Mouse (Mus musculus): ENCODE data around the gene Col24a1. TPM values are rescaled to one million over a fixed set of nuclear protein-coding genes. Genes with fewer than 3 reads are reported as not detected.
A peak's percentile ranks its signal among the peaks of the same experiment; 100 is the strongest.

Col24a1 gene
- total RNA-seq, 2 experiments from 2014 or later = 0.05 TPM; not detected in 1

DNA sequence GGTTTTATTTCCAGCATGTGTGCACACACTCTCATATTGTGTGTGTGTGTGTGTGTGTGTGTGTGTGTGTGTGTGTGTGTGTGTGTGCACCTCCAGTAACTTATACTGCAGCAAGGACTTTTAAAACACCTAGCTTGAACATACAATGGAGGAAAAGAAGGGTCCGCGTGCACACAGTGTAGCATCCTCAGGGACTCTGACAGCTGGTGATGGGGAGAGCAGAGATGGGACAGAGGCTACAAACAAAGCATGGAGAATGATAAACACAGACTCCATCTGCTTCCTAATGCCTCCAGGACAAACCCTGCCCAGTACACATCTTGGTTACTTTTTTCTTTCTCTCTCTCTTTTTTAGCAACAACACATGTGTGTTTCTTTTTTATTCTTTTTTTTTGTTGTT, 171.5 kb downstream of the Col24a1 start:
- DNase-seq = no peak

DNA sequence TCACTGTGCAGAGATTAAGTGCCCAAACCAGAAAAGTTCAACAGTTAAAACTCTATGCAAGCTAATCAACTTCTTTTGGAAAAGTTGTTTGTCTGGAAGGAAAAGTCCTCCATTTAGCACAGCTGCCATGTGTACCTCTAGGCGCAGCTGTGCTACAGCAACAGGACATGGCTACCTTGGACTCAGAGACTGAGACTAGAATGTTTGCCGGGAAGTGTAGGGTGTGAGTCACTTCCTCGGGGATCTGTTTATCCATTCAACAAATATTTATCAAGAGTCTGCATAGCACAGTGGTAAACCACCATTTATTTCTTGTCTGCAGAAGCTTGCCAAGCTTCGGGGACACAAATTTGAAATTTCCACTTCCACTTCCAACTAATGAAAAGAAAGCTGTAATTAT, 178.8 kb downstream of the Col24a1 start:
- peak in 1 of 2 experiments; percentile 49 for DNase-seq

DNA sequence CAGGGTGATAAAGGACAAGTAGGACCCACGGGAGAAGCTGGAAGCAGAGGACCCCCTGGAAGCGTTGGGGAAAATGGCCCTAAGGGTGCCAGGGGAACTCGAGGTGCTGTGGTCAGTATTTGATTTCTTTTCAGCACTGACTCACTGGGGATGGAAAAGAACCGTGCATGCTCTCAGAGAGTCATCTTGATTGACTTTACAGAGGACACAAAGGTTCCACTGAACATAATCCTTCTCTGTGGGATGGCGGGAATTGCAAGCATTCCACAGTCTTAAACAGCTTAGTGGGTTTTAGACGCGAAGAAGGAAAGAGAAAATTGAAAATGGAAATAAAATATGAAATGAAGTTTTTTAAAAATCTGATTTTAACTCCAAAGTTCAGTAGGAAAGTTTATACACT, 181.9 kb downstream of the Col24a1 start:
- no peak for DNase-seq

DNA sequence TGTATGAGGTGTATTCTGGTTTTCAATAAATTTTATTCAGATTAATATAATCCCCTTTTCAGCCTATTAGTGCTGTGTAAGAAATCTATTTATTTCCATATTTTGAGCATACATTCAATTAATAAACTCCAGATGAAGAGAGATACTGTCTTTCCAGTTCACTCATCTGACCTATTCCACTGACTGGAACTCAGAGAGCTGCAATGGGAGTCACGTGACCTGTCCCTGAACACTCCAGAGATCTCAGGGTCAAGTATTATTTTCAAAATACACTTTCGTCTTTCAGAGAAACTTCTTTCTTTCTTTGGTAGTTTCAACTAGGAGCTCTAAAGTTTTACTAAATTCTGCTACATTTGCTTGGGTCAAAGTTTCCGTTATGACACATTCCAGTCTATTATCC, 184.4 kb downstream of the Col24a1 start:
- DNase-seq = no peak

DNA sequence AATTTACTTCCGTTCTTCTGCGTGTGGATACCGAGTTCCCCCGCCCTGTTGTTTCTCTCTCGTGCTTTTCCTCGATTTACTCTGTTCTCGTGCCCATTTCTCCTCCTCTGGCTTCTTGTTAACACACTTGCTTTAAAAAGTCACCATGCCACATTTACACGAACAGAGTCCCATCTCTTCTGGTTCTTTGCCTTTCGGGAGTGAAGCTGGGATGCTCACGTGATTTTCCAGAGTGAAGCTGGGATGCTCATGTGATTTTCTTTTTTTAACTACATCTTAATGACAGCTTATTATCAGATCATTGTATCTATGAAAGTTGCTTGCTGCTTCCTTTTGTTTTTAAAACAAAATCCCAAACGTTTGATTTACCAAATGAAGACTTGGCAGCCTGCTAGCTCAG, 184.8 kb downstream of the Col24a1 start:
- peak in 1 of 2 experiments; percentile 39 for DNase-seq

DNA sequence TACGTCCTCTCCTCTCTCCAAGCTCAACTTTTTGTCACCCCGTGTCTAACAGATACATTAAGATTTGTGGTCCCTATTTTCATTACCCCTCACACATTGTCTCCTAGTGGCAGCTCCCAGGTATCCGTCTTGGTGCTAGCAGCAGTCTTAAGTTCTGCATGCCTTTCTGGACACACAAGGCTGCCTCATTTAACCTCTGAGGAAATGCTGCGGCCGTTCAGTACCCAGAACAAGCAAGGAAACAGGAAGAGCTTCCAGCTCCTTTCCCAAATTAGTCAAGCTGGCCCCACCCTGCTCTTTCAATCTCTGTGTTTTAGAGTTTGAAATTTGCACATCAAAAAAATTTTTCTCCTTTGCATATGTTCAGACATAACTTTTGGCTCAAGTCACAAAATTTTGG, 186.2 kb downstream of the Col24a1 start:
- DNase-seq = peak in 1 of 2 experiments; percentile 43

DNA sequence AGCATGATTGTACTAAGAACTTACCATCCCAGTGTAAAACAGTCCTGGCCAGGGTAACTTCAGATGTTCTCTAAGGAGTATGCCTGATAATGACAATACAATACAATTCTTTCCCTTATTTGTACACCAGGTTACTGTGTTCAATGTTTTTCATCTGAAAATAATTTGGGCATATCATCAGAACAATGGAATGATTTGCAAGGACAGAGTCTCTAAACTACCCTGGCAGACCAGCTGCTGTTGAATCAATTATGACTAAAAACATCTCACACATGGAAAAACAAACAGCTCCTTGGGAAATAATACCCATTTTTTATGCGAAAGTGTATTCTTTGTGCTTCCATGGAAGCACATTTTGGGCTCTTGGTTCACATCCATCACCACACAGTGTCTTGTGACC, 198.0 kb downstream of the Col24a1 start:
- DNase-seq = no peak

DNA sequence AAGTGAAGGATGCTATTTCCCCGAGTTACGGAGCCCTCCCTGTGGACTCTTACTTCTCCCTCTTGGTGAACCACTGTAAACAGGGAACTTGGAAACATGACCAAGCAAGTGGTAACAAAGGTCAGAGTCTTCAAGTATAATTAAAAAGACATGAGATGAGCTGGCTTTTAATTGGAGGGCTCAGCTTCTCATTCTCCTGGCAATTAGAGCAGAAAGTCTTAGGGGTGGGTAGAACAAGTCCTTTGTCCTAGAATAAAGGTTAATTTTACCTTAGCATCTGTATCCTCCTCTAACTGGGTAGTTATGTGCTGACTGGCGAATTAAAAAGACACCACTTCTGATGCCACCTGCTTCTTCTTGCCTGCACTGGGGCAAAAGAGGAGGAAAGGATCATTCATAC, 199.1 kb downstream of the Col24a1 start:
- DNase-seq = no peak

DNA sequence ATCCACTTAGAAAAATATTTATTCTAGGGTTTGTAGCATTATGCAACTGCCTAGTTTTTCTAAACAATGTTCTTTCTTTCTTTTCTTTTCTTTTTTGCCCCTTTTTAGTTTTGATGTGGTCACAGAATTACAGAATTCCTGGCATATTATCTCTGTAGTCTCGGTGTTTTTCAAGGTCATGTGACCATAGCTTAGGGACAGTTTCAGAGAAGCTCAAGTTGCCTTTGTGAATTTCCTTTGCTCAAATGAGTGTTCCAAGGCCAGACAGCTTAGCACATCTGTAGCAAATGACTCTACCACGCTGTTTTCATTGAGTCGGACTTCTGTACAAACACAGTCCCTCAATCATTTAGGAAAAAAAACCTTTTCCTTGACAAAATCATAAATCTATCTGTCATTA, 205.9 kb downstream of the Col24a1 start:
- no peak for DNase-seq

DNA sequence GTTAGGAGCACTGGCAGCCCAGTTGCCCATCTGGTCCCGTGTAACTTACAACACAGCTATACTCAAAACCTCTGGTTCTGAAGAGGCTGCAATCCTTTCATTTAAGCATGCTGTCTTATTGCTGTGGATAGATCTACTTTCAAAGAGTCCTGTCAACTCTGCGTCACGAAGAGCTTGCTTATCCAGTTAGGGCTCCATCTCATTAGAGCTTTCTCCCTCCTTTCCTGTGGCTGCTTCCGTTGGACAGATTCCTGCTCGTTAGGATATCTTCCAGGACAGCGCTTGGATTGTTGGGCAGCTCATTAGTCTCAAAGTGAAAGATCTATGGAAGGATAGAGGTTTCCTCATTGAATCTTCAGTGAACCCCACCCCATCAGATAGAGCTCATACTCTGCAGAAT, 206.6 kb downstream of the Col24a1 start:
- no peak for DNase-seq

DNA sequence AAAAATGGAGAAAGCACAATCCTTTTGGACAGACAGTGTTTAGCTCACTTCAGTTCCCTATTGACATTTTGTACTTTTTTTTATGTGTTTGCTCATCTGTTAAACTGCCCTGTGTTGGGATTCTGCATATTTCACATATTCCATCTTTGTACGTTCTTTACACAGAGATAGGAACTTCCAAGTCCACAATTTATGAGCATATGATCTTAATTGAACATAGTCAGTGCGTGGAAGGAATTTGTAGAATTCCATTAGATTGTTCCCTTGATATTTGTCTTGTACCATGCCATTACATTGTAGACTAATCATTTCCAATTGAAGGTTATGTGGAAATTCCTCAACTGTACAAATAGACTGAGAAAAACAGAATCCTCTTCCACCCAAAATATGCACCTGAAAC, 212.6 kb downstream of the Col24a1 start:
- no peak for DNase-seq

DNA sequence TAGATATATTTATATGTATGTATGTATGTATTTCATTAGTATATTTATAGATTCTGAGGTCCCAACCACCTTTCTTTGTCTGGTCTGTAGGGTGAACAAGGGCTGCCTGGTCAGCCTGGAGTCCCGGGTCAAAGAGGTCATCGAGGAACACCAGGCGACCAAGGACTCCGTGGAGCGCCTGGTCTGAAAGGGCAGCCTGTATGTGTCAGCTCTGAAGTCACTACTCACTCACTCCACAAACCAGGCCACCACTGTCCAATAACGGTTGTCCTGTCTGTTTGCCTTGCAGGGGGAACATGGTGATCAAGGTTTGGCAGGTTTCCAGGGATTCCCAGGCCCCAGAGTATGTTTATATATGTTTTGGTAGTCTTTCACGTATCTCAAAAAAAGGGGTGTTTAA, 216.3 kb downstream of the Col24a1 start:
- no peak for DNase-seq

DNA sequence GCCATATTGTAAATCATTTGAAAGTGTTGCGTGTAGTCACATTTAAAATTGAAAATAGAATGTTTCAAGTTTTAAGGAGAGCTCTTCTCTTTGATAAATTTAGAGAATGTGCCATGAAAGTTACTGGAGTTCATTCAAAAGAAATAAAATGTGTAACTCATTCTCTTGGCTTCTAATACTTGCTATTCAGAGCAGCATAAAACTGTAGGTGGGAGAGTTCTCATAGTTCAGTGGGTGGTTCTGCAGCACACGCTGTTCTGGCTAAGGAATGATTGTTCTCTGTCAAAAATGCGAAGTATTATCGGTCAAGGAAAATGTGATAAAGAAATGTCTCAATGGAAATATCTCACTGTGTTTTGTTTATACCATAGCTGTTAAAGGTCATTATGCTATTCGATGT, 221.9 kb downstream of the Col24a1 start:
- no peak for DNase-seq

DNA sequence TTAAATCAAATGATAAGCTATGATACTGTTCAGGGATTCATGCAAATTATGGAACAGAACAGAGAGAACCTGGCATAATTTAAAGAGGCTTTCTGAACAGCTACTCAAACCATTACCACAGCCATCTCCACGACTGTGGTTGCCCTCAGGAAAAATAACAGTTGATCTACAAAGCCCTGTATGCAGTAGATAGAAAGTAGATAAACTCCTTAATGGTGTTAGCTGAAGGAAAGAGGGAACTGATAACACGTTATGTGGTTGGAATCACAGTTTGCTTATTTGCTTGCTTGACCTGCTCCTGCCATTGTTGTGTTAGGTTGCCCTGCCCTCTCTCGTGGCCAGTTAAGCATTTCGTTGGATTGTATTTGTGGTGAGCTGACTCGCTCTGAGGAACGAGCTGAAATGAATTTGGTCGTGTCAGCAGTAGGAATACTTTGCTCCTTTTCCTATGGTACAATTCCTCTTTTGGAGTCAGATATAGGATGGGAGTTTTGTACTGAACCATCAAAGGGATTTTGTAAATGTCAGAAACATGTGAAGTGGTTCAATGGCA, 229.3 kb downstream of the Col24a1 start:
- DNase-seq = no peak

DNA sequence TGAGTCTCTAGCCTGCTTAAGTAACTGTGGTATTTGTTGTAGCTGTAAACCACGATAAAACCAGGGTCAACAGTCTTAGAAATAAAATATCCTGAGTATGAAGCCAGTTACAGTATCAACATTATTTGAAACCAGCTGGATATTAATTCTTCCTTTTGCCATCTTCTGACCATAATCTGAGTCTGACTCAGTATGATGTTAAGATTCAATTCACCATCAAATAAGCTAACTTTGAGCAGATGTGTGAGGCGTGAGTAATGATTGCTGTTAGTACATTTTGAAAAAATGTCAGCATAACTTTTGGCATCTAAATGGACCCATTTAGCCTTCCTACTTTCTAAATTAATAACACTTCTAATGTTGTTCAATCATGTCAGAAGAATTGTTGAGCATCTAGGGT, 230.0 kb downstream of the Col24a1 start:
- no peak for DNase-seq

DNA sequence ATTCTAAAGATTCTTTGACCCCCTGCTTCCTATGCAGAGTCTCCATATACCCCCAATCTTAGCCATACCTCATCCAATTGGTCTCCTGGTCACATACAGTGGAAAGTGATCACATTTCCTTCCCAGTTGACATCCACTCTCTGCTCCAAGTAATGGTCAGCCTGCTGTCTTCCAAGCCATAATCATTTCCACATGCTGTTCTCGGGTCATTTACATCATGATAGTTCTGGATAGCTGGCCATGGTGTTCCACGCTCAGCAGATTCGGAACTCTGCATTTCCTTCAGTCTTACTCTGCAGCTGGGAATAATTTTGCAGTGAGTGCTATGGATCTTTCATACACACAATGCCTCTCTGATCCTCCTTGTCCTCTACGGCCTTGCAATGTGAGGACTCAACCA, 233.0 kb downstream of the Col24a1 start:
- no peak for DNase-seq

DNA sequence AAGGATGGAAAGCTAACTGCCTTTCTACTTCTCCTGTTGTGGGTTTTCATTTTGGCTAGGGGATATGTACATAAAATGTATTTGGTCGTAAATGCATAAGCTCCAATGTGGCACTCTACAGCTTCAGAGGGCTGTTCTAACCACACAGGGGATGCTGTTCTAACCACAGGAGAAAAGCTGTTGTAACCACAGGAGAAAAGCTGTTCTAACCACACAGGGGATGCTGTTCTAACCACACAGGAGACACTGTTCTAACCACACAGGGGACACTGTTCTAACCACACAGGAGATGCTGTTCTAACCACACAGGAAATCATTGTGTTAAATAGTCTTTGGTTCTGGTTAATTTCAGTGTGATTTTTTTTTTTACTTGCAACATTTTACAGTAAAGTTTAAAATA, 245.6 kb downstream of the Col24a1 start:
- no peak for DNase-seq

DNA sequence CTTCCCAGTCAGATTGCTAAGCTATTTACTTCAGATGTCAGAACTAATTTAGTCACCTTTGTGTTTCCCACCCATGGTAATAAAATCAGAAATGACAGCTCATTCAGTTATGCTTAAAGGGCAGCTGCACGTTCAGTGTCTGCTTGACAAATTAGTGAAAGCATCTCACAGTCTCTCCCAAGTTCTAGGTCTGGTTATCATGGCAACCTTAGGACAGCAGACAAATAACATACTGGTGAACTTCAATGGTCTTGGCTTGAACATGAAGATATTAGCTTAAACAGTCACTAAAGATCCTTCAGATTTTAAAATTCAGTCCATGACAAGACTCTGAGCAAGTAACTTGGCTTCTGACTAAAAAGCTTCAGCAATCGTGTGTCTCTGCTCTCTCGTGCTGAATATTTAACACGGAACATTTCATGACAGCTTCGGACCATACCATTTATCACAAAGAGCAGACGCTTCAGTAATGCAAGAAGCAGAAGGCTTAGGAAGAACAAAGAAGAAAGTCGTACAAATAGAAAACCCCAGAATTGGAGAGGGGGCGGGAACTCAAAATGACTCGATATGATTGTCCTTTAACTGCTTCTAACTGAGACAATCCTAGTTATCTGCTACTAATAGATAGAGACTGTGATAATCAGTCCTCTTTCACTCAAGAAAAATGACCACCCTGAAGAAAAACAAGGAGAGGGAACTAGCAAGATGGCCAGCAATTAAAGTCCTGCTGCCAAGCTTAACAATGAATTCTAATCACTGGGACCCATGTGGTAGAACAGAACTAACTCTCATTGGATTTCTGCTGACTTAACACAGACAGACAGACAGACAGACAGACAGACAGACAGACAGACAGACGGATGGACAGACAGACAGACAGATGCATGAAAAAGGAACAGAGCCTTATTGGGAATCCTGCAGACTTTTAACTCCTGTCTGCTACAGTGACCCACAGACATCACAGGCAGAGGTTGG, 256.5 kb downstream of the Col24a1 start:
- no peak for DNase-seq

DNA sequence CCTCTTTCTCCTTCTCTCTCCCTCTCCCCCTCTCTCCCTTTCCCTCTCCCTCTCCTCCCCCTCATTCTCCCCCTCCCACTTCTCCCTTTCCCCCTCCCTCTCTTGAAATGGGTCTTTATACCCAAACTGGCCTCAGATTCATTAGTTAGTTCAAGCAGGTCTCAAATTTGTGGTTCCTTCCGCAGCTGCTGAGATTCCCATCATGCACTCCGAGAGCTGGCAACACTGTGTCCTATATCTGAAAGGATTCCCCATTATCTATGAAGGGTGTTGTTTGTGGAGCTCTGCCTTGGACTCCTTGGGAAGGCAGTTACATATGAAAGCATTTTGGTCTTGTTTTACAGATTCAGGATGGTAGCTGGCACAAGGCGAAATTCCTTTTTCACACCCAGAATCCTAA, 257.9 kb downstream of the Col24a1 start:
- DNase-seq = no peak

DNA sequence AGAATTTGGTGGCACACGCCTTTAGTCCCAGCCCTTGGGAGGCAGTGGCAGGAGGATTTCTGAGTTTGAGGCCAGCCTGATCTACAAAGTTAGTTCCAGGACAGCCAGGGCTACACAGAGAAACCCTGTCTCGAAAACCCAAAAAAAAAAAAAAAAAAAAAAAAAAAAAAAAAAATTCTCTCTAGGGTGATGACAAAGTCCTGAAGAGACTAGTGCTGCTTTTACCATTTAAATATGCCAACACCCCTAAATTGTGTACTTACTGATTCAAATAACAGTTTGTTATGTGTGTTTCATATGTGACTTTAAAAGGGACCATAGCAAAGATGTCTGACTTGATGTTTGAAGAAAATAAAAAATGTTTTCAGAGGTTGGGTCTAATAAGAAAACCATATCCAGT, 262.1 kb downstream of the Col24a1 start:
- no peak for DNase-seq

DNA sequence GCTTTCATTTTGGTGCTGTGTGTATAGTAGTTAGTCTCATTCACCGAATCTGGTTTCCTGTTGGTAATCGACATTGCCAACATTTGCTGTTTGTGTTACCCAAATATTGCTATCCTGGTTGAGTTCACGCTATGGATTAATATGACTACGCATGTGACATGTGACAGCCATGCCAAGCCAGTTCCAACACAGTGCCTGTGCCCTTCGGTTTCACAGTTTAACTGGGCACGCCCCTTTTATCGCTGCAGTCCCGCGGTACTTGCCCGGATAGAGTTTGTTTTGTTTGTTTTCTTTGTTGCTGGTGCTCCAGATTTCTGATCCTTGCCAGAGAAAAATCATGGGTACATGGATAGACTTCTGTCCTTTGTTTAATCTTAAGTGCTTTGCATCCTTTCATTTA, 263.9 kb downstream of the Col24a1 start:
- DNase-seq = no peak

DNA sequence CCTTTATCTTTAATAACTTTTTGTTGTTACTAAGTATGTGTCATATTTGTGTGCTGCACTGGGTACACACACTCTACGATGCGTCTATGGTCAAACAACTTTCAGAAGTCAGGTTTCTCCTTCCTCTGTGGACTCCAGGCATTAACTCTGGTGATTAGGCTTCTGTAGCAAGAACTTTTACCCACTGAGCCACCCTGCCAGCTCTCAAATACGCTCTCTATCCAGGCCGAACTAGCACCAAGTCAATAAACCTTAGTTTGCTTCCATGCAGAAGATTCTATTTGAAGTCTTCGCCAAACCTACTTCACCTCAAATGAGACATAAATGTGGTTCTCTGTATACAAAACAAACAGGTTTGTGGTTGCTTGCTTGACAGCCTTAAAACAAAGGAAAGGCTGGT, 267.4 kb downstream of the Col24a1 start:
- no peak for DNase-seq

DNA sequence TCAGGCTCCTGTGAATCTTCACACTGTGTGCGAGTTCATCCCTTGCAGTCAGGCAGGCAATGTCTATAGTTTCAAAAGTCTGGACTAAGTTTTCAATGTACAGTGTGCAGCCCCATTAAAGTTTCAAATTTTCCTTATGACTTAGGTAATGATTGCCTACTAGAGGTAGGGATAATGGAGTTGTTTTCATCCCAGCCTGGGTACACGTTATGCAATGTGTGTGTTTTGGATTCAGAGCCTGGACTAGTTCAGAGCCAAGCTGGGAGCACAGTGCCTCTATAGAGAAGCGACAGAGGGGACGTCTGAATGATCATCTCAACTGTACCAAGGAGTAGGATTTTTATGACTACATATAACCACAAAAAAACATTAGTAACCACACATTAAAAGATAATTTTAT, 267.8 kb downstream of the Col24a1 start:
- DNase-seq = no peak

DNA sequence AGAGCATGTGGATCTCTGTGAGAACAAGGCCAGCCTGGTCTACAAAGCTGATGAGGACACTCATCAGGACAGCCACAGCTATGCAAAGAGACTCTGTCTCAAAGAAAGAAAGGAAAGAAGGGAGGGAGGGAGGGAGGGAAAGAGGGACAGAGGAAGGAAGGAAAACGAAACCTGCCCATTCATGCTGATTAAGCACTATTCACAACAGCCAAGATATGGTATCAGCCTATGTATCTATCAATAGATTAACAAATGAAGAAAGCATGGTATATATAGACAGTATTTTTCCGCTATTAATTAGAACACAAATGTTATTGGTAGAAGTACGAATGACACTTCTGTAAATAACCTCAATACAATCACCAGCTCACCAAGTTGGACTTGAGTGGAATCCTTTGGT, 282.2 kb downstream of the Col24a1 start:
- no peak for DNase-seq
